Mouse (Mus musculus): ENCODE measurements around the gene Gm17581.

Gm17581 gene

DNA sequence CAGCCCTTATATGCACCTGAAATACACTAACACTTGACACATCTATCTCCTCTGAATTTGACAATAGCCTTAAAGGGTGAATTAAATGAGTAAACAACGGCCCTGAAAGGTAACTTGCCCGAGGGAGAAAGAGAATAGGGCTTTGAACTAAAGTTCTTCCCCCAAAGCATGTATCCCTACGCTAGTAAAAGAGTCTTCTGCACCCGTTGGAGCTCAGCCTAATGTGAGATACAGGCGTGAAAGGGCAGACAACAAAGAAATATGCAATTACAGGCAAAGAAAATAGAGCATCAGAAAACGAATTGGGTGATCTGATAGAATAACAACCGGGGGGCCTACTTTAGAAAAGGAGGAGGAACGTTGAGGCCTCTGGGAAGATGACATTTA lies 44.3 kb downstream of the Gm17581 start:
- no peak for DNase-seq (ENCODE audit: low spot score in 2 of 2)

DNA sequence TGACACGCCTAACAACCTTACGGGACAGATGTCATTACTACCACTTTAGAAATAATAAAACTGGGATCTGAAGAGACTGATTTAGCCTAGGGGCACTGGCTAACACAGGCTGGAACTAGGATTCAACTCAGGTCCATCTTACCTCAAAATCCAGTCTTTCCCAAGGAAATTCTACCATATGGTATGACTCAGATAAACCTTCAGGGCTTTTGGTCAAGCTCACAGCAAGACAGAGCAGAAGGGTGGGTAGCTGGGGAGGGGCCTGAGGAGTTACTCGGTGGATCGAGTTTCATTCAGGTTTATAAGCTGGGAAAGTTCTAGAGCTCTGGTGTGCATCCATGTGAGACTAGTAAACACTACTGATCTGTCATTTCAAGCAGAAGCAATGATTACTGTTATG lies 46.5 kb downstream of the Gm17581 start:
- DNase-seq (ENCODE audit: low spot score in 2 of 2), result no peak

GRCm38 (mm10) chr2:155687746-155688145 lies 47.9 kb downstream of the Gm17581 start:
- DNase-seq (ENCODE audit: low spot score in 2 of 2), result no peak

- no peak for DNase-seq (ENCODE audit: low spot score in 2 of 2)
Measured at GRCm38 (mm10) chr2:155686572-155686971, 49.1 kb downstream of the Gm17581 start.
